Mouse (Mus musculus): Measurements from ENCODE around the gene Col4a6. TPM values are rescaled to one million over a fixed set of nuclear protein-coding genes. Genes with fewer than 3 reads are reported as not detected.

Col4a6 gene
- polyA plus RNA-seq, 1 experiment from 2014 or later = 3.0 TPM

GRCm38 (mm10) chrX:141316217-141316616 lies 157.7 kb downstream of the Col4a6 start:
- 89% methylated on average over 1 of the region's 1 CpGs for WGBS
- no peak overlapping the region for H3K4me3 ChIP-seq (replicated peaks; ENCODE audit: low read depth, low read length)
- H3K27ac ChIP-seq (replicated peaks; ENCODE audit: low read depth, low read length) = no peak overlapping the region
- ATAC-seq (ENCODE audit: low FRiP score, low TSS enrichment) (no peak), DNase-seq (no peak)
- H3K9ac ChIP-seq (replicated peaks; ENCODE audit: low read length) = no peak overlapping the region
- H3K4me1 ChIP-seq (ENCODE audit: control insufficient read depth, insufficient read depth, low read length) = no peaks in the 10 kb centered on the region
- no peak overlapping the region for H3K4me2 ChIP-seq (ENCODE audit: low read length)
- H3K9me3 ChIP-seq (ENCODE audit: control insufficient read depth, low read length) = no peaks in the 10 kb centered on the region
- no peaks in the 10 kb centered on the region for H3K27me3 ChIP-seq (ENCODE audit: control insufficient read depth, insufficient read depth, low read length)
- no peaks in the 10 kb centered on the region for H3K36me3 ChIP-seq (ENCODE audit: control insufficient read depth, insufficient read depth, low read length)

- Histone ChIP-seq H3K27me3 (ENCODE audit: control insufficient read depth, insufficient read depth, low read length) (no peaks in the 10 kb centered on the region), H3K9me3 (ENCODE audit: control insufficient read depth, low read length) (no peaks in the 10 kb centered on the region), H3K27ac (replicated peaks; ENCODE audit: low read depth, low read length) (no peak overlapping the region), H3K4me3 (replicated peaks; ENCODE audit: low read depth, low read length) (no peak overlapping the region), H3K36me3 (ENCODE audit: control insufficient read depth, insufficient read depth, low read length) (no peaks in the 10 kb centered on the region), H3K4me1 (ENCODE audit: control insufficient read depth, insufficient read depth, low read length) (no peaks in the 10 kb centered on the region), H3K9ac (replicated peaks; ENCODE audit: low read length) (no peak overlapping the region), H3K4me2 (ENCODE audit: low read length) (no peak overlapping the region)
- no peak for DNase-seq
- 53% methylated on average over 3 of the region's 3 CpGs for WGBS
- no peak for ATAC-seq (ENCODE audit: low FRiP score, low TSS enrichment)
Observed at GRCm38 (mm10) chrX:141315795-141316194, 158.1 kb downstream of the Col4a6 start.

- Histone ChIP-seq H3K4me3 (replicated peaks; ENCODE audit: low read depth, low read length) (no peak overlapping the region), H3K27me3 (ENCODE audit: control insufficient read depth, insufficient read depth, low read length) (0 out of 2 replicates have a peak, but pooled peaks cover 4% of the 10 kb centered on the region), H3K9me3 (ENCODE audit: control insufficient read depth, low read length) (no peaks in the 10 kb centered on the region), H3K27ac (replicated peaks; ENCODE audit: low read depth, low read length) (no peak overlapping the region), H3K36me3 (ENCODE audit: control insufficient read depth, insufficient read depth, low read length) (no peaks in the 10 kb centered on the region), H3K4me1 (ENCODE audit: control insufficient read depth, insufficient read depth, low read length) (no peaks in the 10 kb centered on the region), H3K4me2 (ENCODE audit: low read length) (no peak overlapping the region), H3K9ac (replicated peaks; ENCODE audit: low read length) (no peak overlapping the region)
- no peak for DNase-seq
- WGBS = 88% methylated on average over 3 of the region's 3 CpGs
- ATAC-seq (ENCODE audit: low FRiP score, low TSS enrichment) = no peak
Observed at GRCm38 (mm10) chrX:141292702-141293462, 181.0 kb downstream of the Col4a6 start.

GRCm38 (mm10) chrX:141276397-141276796 lies 197.5 kb downstream of the Col4a6 start:
- no peaks in the 10 kb centered on the region for H3K36me3 ChIP-seq (ENCODE audit: control insufficient read depth, insufficient read depth, low read length)
- no peaks in the 10 kb centered on the region for H3K27me3 ChIP-seq (ENCODE audit: control insufficient read depth, insufficient read depth, low read length)
- ATAC-seq (ENCODE audit: low FRiP score, low TSS enrichment) = no peak
- no peak overlapping the region for H3K9ac ChIP-seq (replicated peaks; ENCODE audit: low read length)
- 88% methylated on average over 2 of the region's 2 CpGs for WGBS
- no peak overlapping the region for H3K4me3 ChIP-seq (replicated peaks; ENCODE audit: low read depth, low read length)
- H3K27ac ChIP-seq (replicated peaks; ENCODE audit: low read depth, low read length) = no peak overlapping the region
- no peaks in the 10 kb centered on the region for H3K9me3 ChIP-seq (ENCODE audit: control insufficient read depth, low read length)
- H3K4me1 ChIP-seq (ENCODE audit: control insufficient read depth, insufficient read depth, low read length) = no peaks in the 10 kb centered on the region
- no peak for DNase-seq
- no peak overlapping the region for H3K4me2 ChIP-seq (ENCODE audit: low read length)

GRCm38 (mm10) chrX:141265986-141266385 lies 207.9 kb downstream of the Col4a6 start:
- H3K27me3 ChIP-seq (ENCODE audit: control insufficient read depth, insufficient read depth, low read length) = no peaks in the 10 kb centered on the region
- no peak overlapping the region for H3K27ac ChIP-seq (replicated peaks; ENCODE audit: low read depth, low read length)
- H3K9ac ChIP-seq (replicated peaks; ENCODE audit: low read length) = no peak overlapping the region
- DNase-seq = no peak
- H3K4me2 ChIP-seq (ENCODE audit: low read length) = no peak overlapping the region
- ATAC-seq (ENCODE audit: low FRiP score, low TSS enrichment) = no peak
- H3K4me3 ChIP-seq (replicated peaks; ENCODE audit: low read depth, low read length) = no peak overlapping the region
- H3K9me3 ChIP-seq (ENCODE audit: control insufficient read depth, low read length) = no peaks in the 10 kb centered on the region
- no peaks in the 10 kb centered on the region for H3K36me3 ChIP-seq (ENCODE audit: control insufficient read depth, insufficient read depth, low read length)
- 20% methylated on average over 1 of the region's 1 CpGs for WGBS
- no peaks in the 10 kb centered on the region for H3K4me1 ChIP-seq (ENCODE audit: control insufficient read depth, insufficient read depth, low read length)

GRCm38 (mm10) chrX:141249636-141250035 lies 224.2 kb downstream of the Col4a6 start:
- Histone ChIP-seq H3K4me3 (replicated peaks; ENCODE audit: low read depth, low read length) (no peak overlapping the region), H3K36me3 (ENCODE audit: control insufficient read depth, insufficient read depth, low read length) (no peaks in the 10 kb centered on the region), H3K9ac (replicated peaks; ENCODE audit: low read length) (no peak overlapping the region), H3K4me1 (ENCODE audit: control insufficient read depth, insufficient read depth, low read length) (no peaks in the 10 kb centered on the region), H3K27me3 (ENCODE audit: control insufficient read depth, insufficient read depth, low read length) (no peaks in the 10 kb centered on the region; the same call in 1 of the 2 replicates), H3K4me2 (ENCODE audit: low read length) (no peak overlapping the region), H3K9me3 (ENCODE audit: control insufficient read depth, low read length) (no peaks in the 10 kb centered on the region), H3K27ac (replicated peaks; ENCODE audit: low read depth, low read length) (no peak overlapping the region)
- ATAC-seq (ENCODE audit: low FRiP score, low TSS enrichment) = no peak
- 65% methylated on average over 1 of the region's 1 CpGs for WGBS
- DNase-seq = no peak

GRCm38 (mm10) chrX:141236564-141237333 lies 237.1 kb downstream of the Col4a6 start:
- H3K4me3 ChIP-seq (replicated peaks; ENCODE audit: low read depth, low read length) = no peak overlapping the region
- WGBS = 56% methylated on average over 2 of the region's 2 CpGs
- H3K4me2 ChIP-seq (ENCODE audit: low read length) = no peak overlapping the region
- no peaks in the 10 kb centered on the region for H3K36me3 ChIP-seq (ENCODE audit: control insufficient read depth, insufficient read depth, low read length)
- ATAC-seq (ENCODE audit: low FRiP score, low TSS enrichment) (peak; percentile 37; the same call in 1 of the 2 replicates), DNase-seq (peak; percentile 60)
- H3K9me3 ChIP-seq (ENCODE audit: control insufficient read depth, low read length) = no peaks in the 10 kb centered on the region
- H3K27me3 ChIP-seq (ENCODE audit: control insufficient read depth, insufficient read depth, low read length) = 0 out of 2 replicates have a peak, but pooled peaks cover 2% of the 10 kb centered on the region
- no peak overlapping the region for H3K27ac ChIP-seq (replicated peaks; ENCODE audit: low read depth, low read length)
- no peaks in the 10 kb centered on the region for H3K4me1 ChIP-seq (ENCODE audit: control insufficient read depth, insufficient read depth, low read length)
- H3K9ac ChIP-seq (replicated peaks; ENCODE audit: low read length) = no peak overlapping the region

GRCm38 (mm10) chrX:141228169-141228568 lies 245.7 kb downstream of the Col4a6 start:
- H3K9me3 ChIP-seq (ENCODE audit: control insufficient read depth, low read length) = no peaks in the 10 kb centered on the region
- ATAC-seq (ENCODE audit: low FRiP score, low TSS enrichment) (no peak), DNase-seq (no peak)
- H3K27me3 ChIP-seq (ENCODE audit: control insufficient read depth, insufficient read depth, low read length) = 0 out of 2 replicates have a peak, but pooled peaks cover 7% of the 10 kb centered on the region
- no peaks in the 10 kb centered on the region for H3K36me3 ChIP-seq (ENCODE audit: control insufficient read depth, insufficient read depth, low read length)
- no peaks in the 10 kb centered on the region for H3K4me1 ChIP-seq (ENCODE audit: control insufficient read depth, insufficient read depth, low read length)
- H3K4me2 ChIP-seq (ENCODE audit: low read length) = no peak overlapping the region
- no peak overlapping the region for H3K4me3 ChIP-seq (replicated peaks; ENCODE audit: low read depth, low read length)
- 94% methylated on average over 2 of the region's 2 CpGs for WGBS
- no peak overlapping the region for H3K9ac ChIP-seq (replicated peaks; ENCODE audit: low read length)
- H3K27ac ChIP-seq (replicated peaks; ENCODE audit: low read depth, low read length) = no peak overlapping the region

All from midbrain, embryonic 14.5 days (tissue).